Mouse (Mus musculus) heart, embryonic 16.5 days (tissue): ENCODE results near the gene Ugt1a6a. TPM values are rescaled to one million over a fixed set of nuclear protein-coding genes. Genes with fewer than 3 reads are reported as not detected.

Experiments used
- ATAC-seq: fragments of 200-750 bp; cut with Nextera tagmentation; replicated peaks from 2 replicates; pipeline ENCODE4 v1.8.0; 2017; ENCODE audit warnings: moderate number of reproducible peaks; ENCODE audit not compliant: insufficient read depth, low FRiP score; ENCODE audit errors: extremely low read depth
- H3K27ac ChIP-seq: fragments of 300-500 bp; sonication (generic); 2 replicates; pipeline ENCODE4 v1.5.1; 2014; ENCODE audit warnings: mild to moderate bottlenecking, low read length, control low read depth, moderate library complexity
- H3K27me3 ChIP-seq: fragments of 300-500 bp; sonication (generic); 2 replicates; pipeline ENCODE4 v1.6.1; 2014; ENCODE audit warnings: low read length, mixed read lengths; ENCODE audit not compliant: control insufficient read depth, insufficient read depth
- H3K36me3 ChIP-seq: fragments of 300-500 bp; sonication (generic); 2 replicates; pipeline ENCODE4 v1.6.1; 2014; ENCODE audit not compliant: control insufficient read depth, insufficient read depth
- H3K4me1 ChIP-seq: fragments of 300-500 bp; sonication (generic); 2 replicates; pipeline ENCODE4 v1.6.1; 2014; ENCODE audit warnings: low read length, mixed read lengths; ENCODE audit not compliant: control insufficient read depth, insufficient read depth
- H3K4me2 ChIP-seq: fragments of 300-500 bp; sonication (generic); 2 replicates; pipeline ENCODE4 v1.6.1; 2014; ENCODE audit warnings: low read depth, mild to moderate bottlenecking, control low read depth, low read length
- H3K4me3 ChIP-seq: fragments of 300-500 bp; sonication (generic); 2 replicates; pipeline ENCODE4 v1.5.1; 2014; ENCODE audit warnings: mild to moderate bottlenecking, control low read depth, low read length
- H3K9ac ChIP-seq: fragments of 300-500 bp; sonication (generic); 2 replicates; pipeline ENCODE4 v1.6.1; 2014; ENCODE audit warnings: low read length, control low read depth
- H3K9me3 ChIP-seq: fragments of 300-500 bp; sonication (generic); replicated peaks from 2 replicates; pipeline ENCODE4 v1.6.1; 2016; ENCODE audit warnings: low read length; ENCODE audit not compliant: control insufficient read depth
- WGBS: fragments of 180-500 bp; shearing (Covaris S2); extraction: QIAGEN DNeasy Blood & Tissue Kit; methylation state at CpG from one replicate; pipeline ENCODE4 v1.1.7; 2014; 5-methylcytosine and 5-hydroxymethylcytosine counted together
- polyA plus RNA-seq: library from polyadenylated mRNA; unstranded; fragments of >200 nt; fragmentation: Nextera tagmentation; extraction: Ambion mirVana; gene quantifications from 2 replicates; pipeline ENCODE4 v1.2.1, GENCODE M21; 2015

Gene Ugt1a6a
- polyA plus RNA-seq, 1 experiment from 2014 or later = 0.83 TPM

- 81% methylated on average over 10 of the region's 10 CpGs for whole genome bisulfite sequencing
- Histone ChIP-seq H3K4me2 (no peak overlapping the region), H3K27me3 (no peaks in the 10 kb centered on the region), H3K4me1 (peaks cover 18% of the 10 kb centered on the region), H3K4me3 (no peak overlapping the region), H3K36me3 (peaks cover 48% of the 10 kb centered on the region), H3K9me3 (no peaks in the 10 kb centered on the region), H3K9ac (no peak overlapping the region), H3K27ac (no peak overlapping the region)
- no peak for ATAC-seq
Observed at GRCm38 (mm10) chr1:88260604-88261377, 126.2 kb downstream of the Ugt1a6a start.

GRCm38 (mm10) chr1:88261706-88262105, 127.1 kb downstream of the Ugt1a6a start:
- Histone ChIP-seq H3K9ac (no peak overlapping the region), H3K27ac (no peak overlapping the region), H3K4me3 (no peak overlapping the region), H3K4me1 (peaks cover 18% of the 10 kb centered on the region), H3K4me2 (no peak overlapping the region), H3K36me3 (peaks cover 58% of the 10 kb centered on the region), H3K9me3 (no peaks in the 10 kb centered on the region), H3K27me3 (no peaks in the 10 kb centered on the region)
- WGBS = 82% methylated on average over 7 of the region's 7 CpGs
- ATAC-seq = no peak

GRCm38 (mm10) chr1:88262255-88262654, 127.6 kb downstream of the Ugt1a6a start:
- 70% methylated on average over 4 of the region's 4 CpGs for WGBS
- H3K9ac ChIP-seq = no peak overlapping the region
- ATAC-seq = peak; percentile 6

GRCm38 (mm10) chr1:88262961-88263360, 128.4 kb downstream of the Ugt1a6a start:
- Histone ChIP-seq H3K9ac (no peak overlapping the region), H3K4me3 (no peak overlapping the region), H3K4me1 (peaks cover 18% of the 10 kb centered on the region), H3K4me2 (no peak overlapping the region), H3K36me3 (peaks cover 70% of the 10 kb centered on the region), H3K27ac (no peak overlapping the region), H3K27me3 (no peaks in the 10 kb centered on the region), H3K9me3 (no peaks in the 10 kb centered on the region)
- 72% methylated on average over 6 of the region's 6 CpGs for WGBS
- no peak for ATAC-seq

More at GRCm38 (mm10) chr1:88262255-88262654, 127.6 kb downstream of the Ugt1a6a start:
- no peak overlapping the region for H3K27ac ChIP-seq
- H3K4me1 ChIP-seq = peaks cover 18% of the 10 kb centered on the region
- H3K27me3 ChIP-seq = no peaks in the 10 kb centered on the region
- H3K9me3 ChIP-seq = no peaks in the 10 kb centered on the region
- no peak overlapping the region for H3K4me2 ChIP-seq
- peaks cover 63% of the 10 kb centered on the region for H3K36me3 ChIP-seq
- no peak overlapping the region for H3K4me3 ChIP-seq

- Histone ChIP-seq H3K27me3 (no peaks in the 10 kb centered on the region), H3K36me3 (peaks cover 78% of the 10 kb centered on the region), H3K9me3 (no peaks in the 10 kb centered on the region), H3K4me3 (no peak overlapping the region), H3K4me2 (no peak overlapping the region), H3K27ac (no peak overlapping the region), H3K9ac (no peak overlapping the region), H3K4me1 (peaks cover 17% of the 10 kb centered on the region)
- WGBS = 89% methylated on average over 5 of the region's 5 CpGs
- ATAC-seq = no peak
Observed at GRCm38 (mm10) chr1:88263778-88264177, 129.2 kb downstream of the Ugt1a6a start.

GRCm38 (mm10) chr1:88264237-88264868, 129.7 kb downstream of the Ugt1a6a start:
- H3K9me3 ChIP-seq = no peaks in the 10 kb centered on the region
- 75% methylated on average over 7 of the region's 7 CpGs for WGBS
- no peak overlapping the region for H3K9ac ChIP-seq
- H3K4me1 ChIP-seq = peaks cover 12% of the 10 kb centered on the region
- no peak overlapping the region for H3K4me2 ChIP-seq
- H3K27ac ChIP-seq = no peak overlapping the region
- no peak overlapping the region for H3K4me3 ChIP-seq
- H3K36me3 ChIP-seq = peaks cover 84% of the 10 kb centered on the region
- H3K27me3 ChIP-seq = no peaks in the 10 kb centered on the region
- no peak for ATAC-seq

GRCm38 (mm10) chr1:88264869-88265240, 130.2 kb downstream of the Ugt1a6a start:
- Histone ChIP-seq H3K4me2 (no peak overlapping the region), H3K4me1 (peaks cover 7% of the 10 kb centered on the region; the same call in 1 of the 2 replicates), H3K9ac (no peak overlapping the region), H3K36me3 (peaks cover 89% of the 10 kb centered on the region), H3K9me3 (no peaks in the 10 kb centered on the region), H3K27ac (no peak overlapping the region), H3K4me3 (no peak overlapping the region), H3K27me3 (no peaks in the 10 kb centered on the region)
- ATAC-seq = no peak
- 69% methylated on average over 4 of the region's 4 CpGs for WGBS

GRCm38 (mm10) chr1:88266123-88266522, 131.5 kb downstream of the Ugt1a6a start:
- no peaks in the 10 kb centered on the region for H3K9me3 ChIP-seq
- H3K27ac ChIP-seq = no peak overlapping the region
- 90% methylated on average over 13 of the region's 13 CpGs for WGBS
- H3K27me3 ChIP-seq = no peaks in the 10 kb centered on the region
- H3K4me3 ChIP-seq = no peak overlapping the region
- no peak for ATAC-seq
- no peak overlapping the region for H3K4me2 ChIP-seq
- no peak overlapping the region for H3K9ac ChIP-seq
- H3K36me3 ChIP-seq = peaks cover 89% of the 10 kb centered on the region
- peaks cover 4% of the 10 kb centered on the region; the same call in 1 of the 2 replicates for H3K4me1 ChIP-seq

GRCm38 (mm10) chr1:88267489-88267888, 132.9 kb downstream of the Ugt1a6a start:
- Histone ChIP-seq H3K4me2 (no peak overlapping the region), H3K4me3 (no peak overlapping the region), H3K27ac (no peak overlapping the region), H3K36me3 (peaks cover 87% of the 10 kb centered on the region), H3K9ac (no peak overlapping the region), H3K27me3 (no peaks in the 10 kb centered on the region), H3K9me3 (no peaks in the 10 kb centered on the region), H3K4me1 (peaks cover 2% of the 10 kb centered on the region; the same call in 1 of the 2 replicates)
- ATAC-seq = no peak
- 92% methylated on average over 6 of the region's 6 CpGs for WGBS
